Mouse (Mus musculus) right cerebral cortex, adult 2 months (tissue): ENCODE data around the gene Usp50.
A peak's percentile ranks its signal among the peaks of the same experiment; 100 is the strongest.

Experiments
- DNase-seq, 2 experiments: peaks; one replicate each; pipeline ENCODE4 v3.0.0; 2021 to 2022; ENCODE audit warnings: low spot score in 2 of 2

The Usp50 gene

GRCm38 (mm10) chr2:126783370-126783769 is at the start of gene Usp50:
Gene Usp50, minus strand, starts transcription at chr2:126783470.
- DNase-seq = no peak

- DNase-seq = no peak
Measured at GRCm38 (mm10) chr2:126817414-126817813, 34.1 kb upstream of the Usp50 start.

DNA sequence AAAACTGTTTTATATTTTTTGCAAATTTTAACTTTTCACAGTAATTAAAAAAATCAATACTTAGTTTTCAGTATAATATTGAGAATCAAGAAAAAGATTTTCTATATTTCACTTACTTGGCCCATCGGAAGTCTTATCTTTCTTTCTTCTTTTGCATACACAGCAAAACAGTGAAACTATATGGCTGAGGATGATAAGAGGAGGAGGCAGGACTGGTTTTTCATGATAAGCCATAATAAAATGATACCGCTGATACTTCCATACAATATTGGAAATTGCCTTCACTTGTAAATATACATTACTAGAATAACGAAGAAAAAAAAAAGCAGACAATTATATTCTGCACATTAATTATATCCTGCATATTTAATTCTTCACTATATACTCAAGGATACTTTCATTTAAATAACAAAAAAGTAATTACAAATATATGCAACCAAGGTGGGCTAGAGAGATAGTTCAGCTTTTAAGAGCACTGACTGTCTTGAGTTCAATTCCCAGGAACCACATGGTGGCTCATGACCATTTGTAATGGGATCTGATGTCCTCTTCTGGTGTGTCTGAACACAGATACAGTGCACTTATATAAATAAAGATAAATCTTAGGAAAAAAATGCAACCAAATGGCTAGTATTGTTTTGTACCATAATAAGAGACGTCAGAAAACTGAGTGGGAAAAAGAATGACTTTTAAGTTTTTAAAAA is 33.5 kb upstream of the Usp50 start:
- DNase-seq = no peak

- no peak for DNase-seq
Measured at GRCm38 (mm10) chr2:126815822-126816221, 32.6 kb upstream of the Usp50 start.

- no peak for DNase-seq
Measured at GRCm38 (mm10) chr2:126801980-126802379, 18.7 kb upstream of the Usp50 start.

- DNase-seq = no peak
Measured at GRCm38 (mm10) chr2:126798455-126798854, 15.2 kb upstream of the Usp50 start.

DNA sequence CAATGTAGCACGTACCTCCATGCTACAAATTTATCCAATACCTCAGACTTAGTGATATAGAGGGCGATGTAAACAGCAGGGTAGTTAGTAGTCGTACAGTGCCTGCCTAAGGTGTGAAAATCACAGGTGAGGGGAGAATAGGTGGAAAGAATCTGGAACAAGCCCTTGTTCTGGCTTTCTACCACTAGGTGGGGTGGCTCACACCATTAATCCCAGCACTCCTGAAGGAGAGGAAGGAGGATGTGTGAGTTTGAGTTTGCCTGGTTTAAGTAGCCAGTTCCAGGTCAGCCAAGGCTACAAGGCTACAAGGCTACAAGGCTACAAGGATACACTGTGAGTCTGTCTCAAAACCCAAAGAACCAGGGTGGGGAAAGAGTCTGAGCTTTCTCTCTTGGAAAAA is 12.4 kb upstream of the Usp50 start:
- DNase-seq = no peak

- DNase-seq = no peak
Measured at GRCm38 (mm10) chr2:126792611-126793010, 9.3 kb upstream of the Usp50 start.

DNA sequence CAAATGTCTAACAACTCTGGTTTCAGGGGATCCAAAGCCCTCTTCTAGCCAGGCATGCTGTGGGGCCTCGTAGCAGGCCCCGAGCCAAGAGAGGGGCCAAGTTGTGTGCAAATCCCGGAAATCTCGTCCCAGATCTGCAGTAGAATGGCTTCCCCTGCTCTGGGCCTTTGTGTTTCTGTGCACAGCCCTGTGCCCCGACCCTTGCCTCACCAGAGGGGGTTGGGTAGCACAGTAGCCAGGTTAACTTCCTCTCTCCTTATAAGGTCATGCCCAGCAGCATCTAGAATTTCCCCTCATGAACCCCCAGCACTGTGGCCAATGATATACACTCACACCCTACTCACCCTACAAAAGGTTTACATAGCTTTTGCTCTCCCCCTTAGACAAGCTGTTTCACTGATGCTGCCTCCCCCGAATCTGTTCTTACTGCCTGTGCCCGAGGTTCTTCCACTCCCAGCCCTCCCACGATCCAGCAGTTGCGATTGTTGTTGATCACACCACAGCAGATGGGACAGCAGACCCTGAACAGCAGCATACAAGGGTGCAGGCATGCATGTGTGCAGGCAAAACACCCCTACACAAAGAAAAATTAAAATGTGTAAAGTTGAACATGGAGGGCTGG is 4.6 kb upstream of the Usp50 start:
- DNase-seq = peak; percentile 53 to 63

- peak; percentile 35 to 58 for DNase-seq
Measured at GRCm38 (mm10) chr2:126782433-126782832, 837 bp downstream of the Usp50 start.

- no peak for DNase-seq
Measured at GRCm38 (mm10) chr2:126781478-126781877, 1.8 kb downstream of the Usp50 start.

DNA sequence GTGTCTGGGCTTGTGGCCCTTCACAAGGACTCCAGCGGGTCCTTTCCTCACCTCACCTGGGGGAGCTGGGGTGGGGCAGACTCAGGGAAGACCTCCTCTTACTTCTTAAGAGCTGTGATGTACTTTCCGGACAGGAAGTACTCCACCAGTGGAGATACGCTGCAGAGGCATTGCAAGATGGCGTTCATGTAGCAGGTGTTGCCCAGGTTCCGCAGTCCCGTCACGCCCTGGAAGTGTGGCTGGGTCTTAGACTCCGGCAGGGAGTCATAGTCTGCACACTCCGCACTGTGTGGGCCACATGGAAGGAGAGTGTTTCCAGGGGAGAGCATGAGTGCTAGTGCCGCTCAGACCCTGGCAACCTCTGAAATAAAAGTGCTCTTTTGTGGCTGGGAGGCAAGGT is 3.0 kb downstream of the Usp50 start:
- no peak for DNase-seq

DNA sequence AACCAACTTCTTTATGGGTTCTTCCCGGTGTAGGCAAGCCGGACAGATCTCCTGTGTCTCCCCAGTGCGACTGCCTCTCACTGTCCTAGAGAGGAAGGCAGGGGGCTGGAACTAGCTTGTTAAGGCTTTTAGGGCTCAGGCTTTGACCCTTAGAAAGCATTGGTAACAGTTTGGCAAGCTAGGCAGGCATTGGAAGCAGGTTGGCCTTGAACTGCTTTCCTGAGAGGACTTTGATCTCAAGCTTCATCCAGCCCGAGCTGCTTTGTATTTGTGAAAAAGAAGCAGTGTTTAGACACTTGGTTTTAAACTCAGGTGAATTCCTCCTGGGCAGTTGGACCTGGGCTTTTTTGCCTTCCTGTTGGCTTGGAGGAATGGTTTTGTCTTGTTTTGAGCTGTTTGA is 4.5 kb downstream of the Usp50 start:
- DNase-seq = no peak

DNA sequence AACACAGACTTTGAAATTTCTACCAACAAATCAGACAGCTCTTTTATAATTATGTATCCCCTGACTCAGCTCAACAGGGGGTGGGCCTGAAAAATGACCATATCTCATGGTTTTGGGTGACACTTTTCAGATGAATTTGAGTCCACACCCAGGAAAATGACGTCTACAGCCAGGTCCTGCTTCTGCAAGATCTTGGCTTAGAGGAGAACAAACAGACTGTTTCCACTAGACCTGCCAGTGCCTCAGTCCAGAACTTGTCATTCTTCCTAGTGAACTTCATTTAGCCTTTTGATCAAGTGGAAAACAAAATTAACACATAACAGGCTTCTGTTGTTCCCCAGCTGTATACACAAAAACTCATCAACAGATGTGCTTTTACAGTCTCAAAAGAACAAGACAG is 6.9 kb downstream of the Usp50 start:
- no peak for DNase-seq

- no peak for DNase-seq
Measured at GRCm38 (mm10) chr2:126775951-126776350, 7.3 kb downstream of the Usp50 start.

DNA sequence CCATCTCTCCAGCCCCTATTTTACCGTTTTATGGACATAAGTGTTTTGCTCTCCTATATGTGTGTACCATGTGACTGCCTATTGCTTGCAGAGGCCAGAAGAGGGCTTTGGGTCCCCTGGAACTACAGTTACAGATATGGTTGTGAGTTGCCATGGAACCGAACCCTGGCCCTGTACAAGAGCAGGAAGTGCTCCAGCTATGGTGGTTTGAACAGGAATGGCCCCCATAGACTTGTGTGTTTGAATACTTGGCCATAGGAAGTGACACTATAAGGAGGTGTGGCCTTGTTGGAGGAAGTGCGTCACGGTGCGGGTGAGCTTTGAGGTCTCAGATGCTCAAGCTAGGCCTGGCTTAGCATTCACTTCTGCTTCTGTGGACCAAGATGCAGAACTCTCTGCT is 11.1 kb downstream of the Usp50 start:
- DNase-seq = no peak

DNA sequence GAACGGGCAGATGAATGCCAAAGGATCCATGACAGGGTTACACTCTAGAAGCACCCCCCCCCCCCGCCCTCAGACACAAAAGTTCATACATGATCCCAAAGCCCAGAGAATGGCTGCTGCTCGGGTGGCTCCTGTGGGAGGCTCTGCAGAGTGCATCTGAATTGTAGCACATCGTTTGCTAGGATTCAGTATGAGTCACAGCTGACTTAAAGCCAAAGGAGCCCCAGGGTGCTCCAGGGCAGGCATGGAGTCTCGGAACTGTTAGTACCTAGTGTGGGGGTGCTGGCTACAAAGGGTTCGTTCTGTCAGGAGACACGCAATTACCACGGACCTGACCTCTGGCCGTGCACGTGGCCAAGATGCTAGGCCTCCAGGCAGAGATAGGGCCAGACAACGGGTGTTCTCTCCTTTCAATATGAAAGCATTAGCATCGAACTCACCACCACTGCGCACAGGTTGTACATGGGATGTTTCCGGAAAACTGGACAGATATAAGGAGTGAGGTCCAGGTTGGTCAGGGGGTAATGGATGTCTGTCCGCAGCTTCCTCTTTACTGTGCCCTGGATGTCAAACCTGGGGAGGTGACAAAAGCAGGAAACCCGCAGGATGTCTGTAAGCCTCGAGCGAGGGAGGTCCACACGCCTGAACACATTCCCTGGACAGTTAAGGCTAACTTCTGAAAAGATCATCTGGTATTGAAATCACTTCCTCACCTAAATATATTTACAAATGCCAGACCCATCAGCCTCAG is 13.7 kb downstream of the Usp50 start:
- DNase-seq = no peak

DNA sequence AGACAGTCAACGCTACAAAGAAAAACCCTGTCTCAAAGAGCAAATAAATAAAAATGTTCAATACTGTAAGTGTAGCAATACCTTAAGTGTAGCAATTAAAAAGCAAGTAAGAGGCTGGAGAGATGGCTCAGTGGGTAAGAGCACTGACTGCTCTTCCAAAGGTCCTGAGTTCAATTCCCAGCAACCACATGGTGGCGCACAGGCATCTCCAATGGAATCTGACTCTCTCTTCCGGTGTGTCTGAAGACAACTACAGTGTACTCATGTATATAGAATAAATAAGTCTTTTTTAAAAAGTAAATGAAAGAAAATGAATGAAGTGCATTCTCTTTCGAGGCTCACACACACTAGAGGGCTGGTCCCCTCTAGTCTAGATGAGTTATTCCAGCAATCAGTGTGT is 15.1 kb downstream of the Usp50 start:
- DNase-seq = no peak

DNA sequence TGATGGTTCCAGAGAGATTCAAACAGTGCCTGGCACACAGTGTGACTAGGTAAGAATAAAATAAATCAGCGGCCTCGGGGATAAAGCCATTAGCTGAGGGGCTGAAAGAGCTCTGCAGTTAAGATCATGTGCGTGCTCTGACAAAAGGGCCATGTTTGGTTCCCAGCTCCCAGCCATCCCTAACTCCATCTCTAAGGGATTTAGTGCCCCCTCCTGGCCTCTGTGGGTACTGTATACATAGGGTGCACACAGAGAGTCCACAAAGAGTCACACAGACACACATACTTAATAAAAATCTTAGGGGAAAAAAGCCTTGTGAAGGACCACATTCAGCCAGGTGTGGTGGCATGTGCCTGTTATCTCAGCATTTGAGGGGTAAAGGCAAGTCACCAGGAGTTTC is 15.7 kb downstream of the Usp50 start:
- DNase-seq = no peak

DNA sequence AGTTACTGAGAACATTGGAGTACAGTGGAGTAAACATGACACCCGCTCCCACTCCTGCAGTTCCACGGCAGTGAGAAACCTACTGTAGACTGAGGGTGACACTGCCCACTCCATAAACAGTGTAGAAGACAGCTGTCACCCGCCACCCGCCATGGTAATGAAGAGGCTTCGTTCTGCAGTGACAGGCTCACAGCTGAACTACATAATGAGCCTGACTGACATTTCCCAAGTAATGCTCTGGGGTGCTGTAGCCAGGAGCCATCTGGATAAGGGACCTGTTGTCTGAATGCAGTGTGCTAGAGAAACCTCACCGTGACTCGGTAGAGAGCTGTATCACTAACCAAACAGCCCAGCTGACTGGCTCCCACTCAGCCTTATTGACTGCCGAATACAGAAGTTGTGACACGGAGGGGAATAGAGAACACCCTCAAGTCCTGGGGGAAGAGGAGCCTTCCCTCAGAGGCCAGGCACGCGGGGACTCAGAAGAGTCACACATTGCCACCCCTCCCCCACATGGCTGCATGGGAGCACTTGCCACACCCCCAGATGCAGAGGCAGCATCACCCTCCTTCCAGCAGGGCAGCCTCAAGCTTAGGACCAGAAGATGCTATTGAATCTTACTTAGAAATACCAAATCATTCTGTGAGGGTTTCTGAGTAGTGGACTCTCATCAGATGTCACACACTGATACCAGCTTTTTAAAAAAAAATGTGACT is 17.2 kb downstream of the Usp50 start:
- peak; percentile 28 to 29 for DNase-seq

GRCm38 (mm10) chr2:126759351-126759750 is 23.9 kb downstream of the Usp50 start:
- DNase-seq = no peak

- DNase-seq = no peak
Measured at GRCm38 (mm10) chr2:126755664-126756063, 27.6 kb downstream of the Usp50 start.
